Mouse (Mus musculus): ENCODE measurements at regions not wholly inside any gene's neighbourhood (a gene's known extent, or its start where the extent isn't known, plus 50 kb on each side); places are given as distances from the start of the nearest gene placed in this dataset.

GRCm38 (mm10) chr7:71043789-71044188 is 307.5 kb downstream of the Gm10295 start:
- Histone ChIP-seq H3K9me3 (ENCODE audit: control insufficient read depth, low read length) (no peaks in the 10 kb centered on the region), H3K4me1 (replicated peaks; ENCODE audit: control insufficient read depth, insufficient read depth, low read length) (no peaks in the 10 kb centered on the region), H3K36me3 (ENCODE audit: control insufficient read depth, insufficient read depth, low read length) (no peaks in the 10 kb centered on the region), H3K27me3 (ENCODE audit: control insufficient read depth, insufficient read depth, low read length) (no peaks in the 10 kb centered on the region), H3K4me2 (replicated peaks; ENCODE audit: low read depth, low read length) (no peak overlapping the region), H3K4me3 (ENCODE audit: low read depth, low read length) (no peak overlapping the region), H3K27ac (ENCODE audit: low read depth, low read length) (no peak overlapping the region), H3K9ac (ENCODE audit: low read depth, low read length) (no peak overlapping the region)
- no peak for DNase-seq (ENCODE audit: low spot score)
- WGBS = 91% methylated on average over 5 of the region's 5 CpGs
- no peak for ATAC-seq (ENCODE audit: low FRiP score)

- Histone ChIP-seq H3K4me3 (ENCODE audit: low read depth, low read length) (no peak overlapping the region), H3K4me1 (replicated peaks; ENCODE audit: control insufficient read depth, insufficient read depth, low read length) (no peaks in the 10 kb centered on the region), H3K9me3 (ENCODE audit: control insufficient read depth, low read length) (no peaks in the 10 kb centered on the region), H3K27ac (ENCODE audit: low read depth, low read length) (no peak overlapping the region), H3K27me3 (ENCODE audit: control insufficient read depth, insufficient read depth, low read length) (no peaks in the 10 kb centered on the region), H3K9ac (ENCODE audit: low read depth, low read length) (no peak overlapping the region), H3K4me2 (replicated peaks; ENCODE audit: low read depth, low read length) (no peak overlapping the region), H3K36me3 (ENCODE audit: control insufficient read depth, insufficient read depth, low read length) (no peaks in the 10 kb centered on the region)
- DNase-seq (ENCODE audit: low spot score) = no peak
- 74% methylated on average over 8 of the region's 8 CpGs for WGBS
- ATAC-seq (ENCODE audit: low FRiP score) = no peak
Observed at GRCm38 (mm10) chr7:71043128-71043527, 308.2 kb downstream of the Gm10295 start.

- 78% methylated on average over 3 of the region's 3 CpGs for WGBS
- H3K36me3 ChIP-seq (ENCODE audit: control insufficient read depth, insufficient read depth, low read length) = no peaks in the 10 kb centered on the region
- DNase-seq (ENCODE audit: low spot score) (no peak), ATAC-seq (ENCODE audit: low FRiP score) (no peak)
- H3K27ac ChIP-seq (ENCODE audit: low read depth, low read length) = no peak overlapping the region
- no peaks in the 10 kb centered on the region for H3K27me3 ChIP-seq (ENCODE audit: control insufficient read depth, insufficient read depth, low read length)
- H3K9ac ChIP-seq (ENCODE audit: low read depth, low read length) = no peak overlapping the region
- no peak overlapping the region for H3K4me2 ChIP-seq (replicated peaks; ENCODE audit: low read depth, low read length)
- no peaks in the 10 kb centered on the region for H3K9me3 ChIP-seq (ENCODE audit: control insufficient read depth, low read length)
- no peak overlapping the region for H3K4me3 ChIP-seq (ENCODE audit: low read depth, low read length)
- H3K4me1 ChIP-seq (replicated peaks; ENCODE audit: control insufficient read depth, insufficient read depth, low read length) = no peaks in the 10 kb centered on the region
Observed at GRCm38 (mm10) chr7:71041388-71041787, 309.9 kb downstream of the Gm10295 start.

- Histone ChIP-seq H3K4me3 (ENCODE audit: low read depth, low read length) (no peak overlapping the region), H3K4me1 (replicated peaks; ENCODE audit: control insufficient read depth, insufficient read depth, low read length) (no peaks in the 10 kb centered on the region), H3K9me3 (ENCODE audit: control insufficient read depth, low read length) (no peaks in the 10 kb centered on the region), H3K27me3 (ENCODE audit: control insufficient read depth, insufficient read depth, low read length) (no peaks in the 10 kb centered on the region), H3K9ac (ENCODE audit: low read depth, low read length) (no peak overlapping the region), H3K36me3 (ENCODE audit: control insufficient read depth, insufficient read depth, low read length) (no peaks in the 10 kb centered on the region), H3K4me2 (replicated peaks; ENCODE audit: low read depth, low read length) (no peak overlapping the region), H3K27ac (ENCODE audit: low read depth, low read length) (no peak overlapping the region)
- DNase-seq (ENCODE audit: low spot score) (no peak), ATAC-seq (ENCODE audit: low FRiP score) (no peak)
- WGBS = 87% methylated on average over 3 of the region's 3 CpGs
Observed at GRCm38 (mm10) chr7:71040846-71041245, 310.4 kb downstream of the Gm10295 start.

GRCm38 (mm10) chr7:71038537-71038936 is 312.7 kb downstream of the Gm10295 start:
- H3K36me3 ChIP-seq (ENCODE audit: control insufficient read depth, insufficient read depth, low read length) = no peaks in the 10 kb centered on the region
- H3K27ac ChIP-seq (ENCODE audit: low read depth, low read length) = no peak overlapping the region
- DNase-seq (ENCODE audit: low spot score) (no peak), ATAC-seq (ENCODE audit: low FRiP score) (no peak)
- H3K4me3 ChIP-seq (ENCODE audit: low read depth, low read length) = no peak overlapping the region
- no peaks in the 10 kb centered on the region for H3K9me3 ChIP-seq (ENCODE audit: control insufficient read depth, low read length)
- H3K4me1 ChIP-seq (replicated peaks; ENCODE audit: control insufficient read depth, insufficient read depth, low read length) = no peaks in the 10 kb centered on the region
- H3K9ac ChIP-seq (ENCODE audit: low read depth, low read length) = no peak overlapping the region
- 87% methylated on average over 5 of the region's 5 CpGs for WGBS
- H3K27me3 ChIP-seq (ENCODE audit: control insufficient read depth, insufficient read depth, low read length) = no peaks in the 10 kb centered on the region
- H3K4me2 ChIP-seq (replicated peaks; ENCODE audit: low read depth, low read length) = no peak overlapping the region

GRCm38 (mm10) chr7:71033121-71033520 is 318.2 kb downstream of the Gm10295 start:
- no peak overlapping the region for H3K27ac ChIP-seq (ENCODE audit: low read depth, low read length)
- H3K4me3 ChIP-seq (ENCODE audit: low read depth, low read length) = no peak overlapping the region
- no peak overlapping the region for H3K9ac ChIP-seq (ENCODE audit: low read depth, low read length)
- H3K4me2 ChIP-seq (replicated peaks; ENCODE audit: low read depth, low read length) = no peak overlapping the region
- DNase-seq (ENCODE audit: low spot score) (no peak), ATAC-seq (ENCODE audit: low FRiP score) (no peak)
- H3K27me3 ChIP-seq (ENCODE audit: control insufficient read depth, insufficient read depth, low read length) = no peaks in the 10 kb centered on the region
- WGBS = 80% methylated on average over 12 of the region's 12 CpGs
- no peaks in the 10 kb centered on the region for H3K36me3 ChIP-seq (ENCODE audit: control insufficient read depth, insufficient read depth, low read length)
- no peaks in the 10 kb centered on the region for H3K4me1 ChIP-seq (replicated peaks; ENCODE audit: control insufficient read depth, insufficient read depth, low read length)
- no peaks in the 10 kb centered on the region for H3K9me3 ChIP-seq (ENCODE audit: control insufficient read depth, low read length)

- DNase-seq (ENCODE audit: low spot score) = peak; percentile 31
- Histone ChIP-seq H3K27ac (ENCODE audit: low read depth, low read length) (peak overlapping the region; percentile 67), H3K27me3 (ENCODE audit: control insufficient read depth, insufficient read depth, low read length) (no peaks in the 10 kb centered on the region), H3K4me2 (replicated peaks; ENCODE audit: low read depth, low read length) (peak overlapping the region; percentile 43), H3K36me3 (ENCODE audit: control insufficient read depth, insufficient read depth, low read length) (no peaks in the 10 kb centered on the region), H3K4me3 (ENCODE audit: low read depth, low read length) (peak overlapping the region; percentile 20; the same call in 1 of the 2 replicates), H3K9me3 (ENCODE audit: control insufficient read depth, low read length) (no peaks in the 10 kb centered on the region), H3K9ac (ENCODE audit: low read depth, low read length) (peak overlapping the region; percentile 53; the same call in 1 of the 2 replicates), H3K4me1 (replicated peaks; ENCODE audit: control insufficient read depth, insufficient read depth, low read length) (0 out of 2 replicates have a peak, but pooled peaks cover 2% of the 10 kb centered on the region)
- 8% methylated on average over 9 of the region's 9 CpGs for WGBS
- ATAC-seq (ENCODE audit: low FRiP score) = peak; percentile 73; the same call in 1 of the 2 replicates
Observed at GRCm38 (mm10) chr7:71023946-71024610, 327.2 kb downstream of the Gm10295 start.

GRCm38 (mm10) chr7:71023253-71023945 is 327.9 kb downstream of the Gm10295 start:
- DNase-seq (ENCODE audit: low spot score) (peak; percentile 76), ATAC-seq (ENCODE audit: low FRiP score) (peak; percentile 93)
- H3K36me3 ChIP-seq (ENCODE audit: control insufficient read depth, insufficient read depth, low read length) = no peaks in the 10 kb centered on the region
- H3K27ac ChIP-seq (ENCODE audit: low read depth, low read length) = peak overlapping the region; percentile 67
- peak overlapping the region; percentile 43 for H3K4me2 ChIP-seq (replicated peaks; ENCODE audit: low read depth, low read length)
- no peaks in the 10 kb centered on the region for H3K9me3 ChIP-seq (ENCODE audit: control insufficient read depth, low read length)
- 8% methylated on average over 16 of the region's 16 CpGs for WGBS
- peak overlapping the region; percentile 20; the same call in 1 of the 2 replicates for H3K4me3 ChIP-seq (ENCODE audit: low read depth, low read length)
- 0 out of 2 replicates have a peak, but pooled peaks cover 2% of the 10 kb centered on the region for H3K4me1 ChIP-seq (replicated peaks; ENCODE audit: control insufficient read depth, insufficient read depth, low read length)
- peak overlapping the region; percentile 53 for H3K9ac ChIP-seq (ENCODE audit: low read depth, low read length)
- H3K27me3 ChIP-seq (ENCODE audit: control insufficient read depth, insufficient read depth, low read length) = no peaks in the 10 kb centered on the region
